ENCODE assay signal across 16 mouse cellular contexts in the genomic region with DNA sequence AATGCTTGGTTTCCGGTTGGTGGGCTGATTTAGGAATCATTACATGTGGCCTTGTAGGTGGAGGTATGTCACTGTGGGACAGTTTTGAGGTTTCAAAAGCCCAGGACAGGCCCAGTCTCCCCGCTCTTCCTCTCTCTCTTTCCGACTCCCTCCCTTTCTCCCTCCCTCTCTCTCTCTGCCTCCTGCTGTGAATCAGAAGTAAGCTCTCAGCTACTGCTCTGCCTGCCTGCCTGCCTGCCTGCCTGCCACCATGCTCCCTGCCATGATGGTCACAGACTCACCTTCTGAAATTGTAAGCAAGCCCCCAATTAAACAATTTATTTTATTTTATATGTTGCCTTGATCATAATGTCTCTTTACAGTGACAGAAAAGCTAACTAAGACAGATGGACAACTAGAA.
"Had no signal": no experiment of that assay in that cellular context is flagged by ENCODE, and none has a peak within 500 bp of the region (broad histone marks: within the 10 kb centered on the region; RNA-seq: fewer than 3 reads in every experiment).

No protein-coding gene starts in this region.

- H3K4me2 ChIP-seq: lung, embryonic 14.5 days; midbrain, embryonic 12.5 days; neural tube, embryonic 13.5 days; neural tube, embryonic 15.5 days; stomach, embryonic 15.5 days had no signal

- ATAC-seq: midbrain, embryonic 16.5 days had no signal

- H3K27me3 ChIP-seq: midbrain, embryonic 12.5 days; neural tube, embryonic 13.5 days; neural tube, embryonic 15.5 days; stomach, embryonic 15.5 days had no signal

- H3K9ac ChIP-seq: lung, embryonic 14.5 days; midbrain, embryonic 12.5 days; neural tube, embryonic 13.5 days; neural tube, embryonic 15.5 days; stomach, embryonic 15.5 days had no signal

- H3K4me3 ChIP-seq: midbrain, embryonic 10.5 days; midbrain, embryonic 12.5 days; myocyte; neural tube, embryonic 13.5 days; neural tube, embryonic 15.5 days; stomach, embryonic 15.5 days had no signal

- H3K36me3 ChIP-seq: midbrain, embryonic 10.5 days; midbrain, embryonic 12.5 days; stomach, embryonic 15.5 days had no signal

- H3K4me1 ChIP-seq: midbrain, embryonic 10.5 days; midbrain, embryonic 12.5 days; neural tube, embryonic 13.5 days; stomach, embryonic 15.5 days had no signal

- H3K27ac ChIP-seq: midbrain, embryonic 10.5 days; midbrain, embryonic 12.5 days; neural tube, embryonic 13.5 days; neural tube, embryonic 15.5 days; stomach, embryonic 15.5 days; stomach, postnatal 0 days had no signal

- DNase-seq: lung, adult 18-20 months; lung, embryonic 14.5 days; lung, postnatal 10 days; lung, postnatal 4 days; midbrain, embryonic 14.5 days; right cerebral cortex, postnatal 14 days; thymus, adult 2 months; thymus, postnatal 36 days had no signal

- H3K9me3 ChIP-seq: midbrain, embryonic 10.5 days; midbrain, embryonic 12.5 days; neural tube, embryonic 13.5 days; neural tube, embryonic 15.5 days; stomach, embryonic 15.5 days had no signal
